Mouse (Mus musculus) layer of hippocampus, postnatal 36 days (tissue): ENCODE data around the gene Tm2d3. TPM values are rescaled to one million over a fixed set of nuclear protein-coding genes. Genes with fewer than 3 reads are reported as not detected.

ENCODE experiments used
- DNase-seq, 2 experiments: peaks; one replicate each; pipeline ENCODE4 v3.0.0; 2022
- total RNA-seq, 2 experiments: library from RNA; stranded (reverse); gene quantifications; 2 replicates each; pipeline ENCODE4 v1.2.3; 2021

Gene Tm2d3
- 10 to 100 TPM; 45.2 to 51.5 TPM for total RNA-seq

GRCm38 (mm10) chr7:65690869-65691268 lies at the start of gene Tm2d3:
Gene Tm2d3 (plus strand): TSS chr7:65691169.
- DNase-seq = no peak

DNA sequence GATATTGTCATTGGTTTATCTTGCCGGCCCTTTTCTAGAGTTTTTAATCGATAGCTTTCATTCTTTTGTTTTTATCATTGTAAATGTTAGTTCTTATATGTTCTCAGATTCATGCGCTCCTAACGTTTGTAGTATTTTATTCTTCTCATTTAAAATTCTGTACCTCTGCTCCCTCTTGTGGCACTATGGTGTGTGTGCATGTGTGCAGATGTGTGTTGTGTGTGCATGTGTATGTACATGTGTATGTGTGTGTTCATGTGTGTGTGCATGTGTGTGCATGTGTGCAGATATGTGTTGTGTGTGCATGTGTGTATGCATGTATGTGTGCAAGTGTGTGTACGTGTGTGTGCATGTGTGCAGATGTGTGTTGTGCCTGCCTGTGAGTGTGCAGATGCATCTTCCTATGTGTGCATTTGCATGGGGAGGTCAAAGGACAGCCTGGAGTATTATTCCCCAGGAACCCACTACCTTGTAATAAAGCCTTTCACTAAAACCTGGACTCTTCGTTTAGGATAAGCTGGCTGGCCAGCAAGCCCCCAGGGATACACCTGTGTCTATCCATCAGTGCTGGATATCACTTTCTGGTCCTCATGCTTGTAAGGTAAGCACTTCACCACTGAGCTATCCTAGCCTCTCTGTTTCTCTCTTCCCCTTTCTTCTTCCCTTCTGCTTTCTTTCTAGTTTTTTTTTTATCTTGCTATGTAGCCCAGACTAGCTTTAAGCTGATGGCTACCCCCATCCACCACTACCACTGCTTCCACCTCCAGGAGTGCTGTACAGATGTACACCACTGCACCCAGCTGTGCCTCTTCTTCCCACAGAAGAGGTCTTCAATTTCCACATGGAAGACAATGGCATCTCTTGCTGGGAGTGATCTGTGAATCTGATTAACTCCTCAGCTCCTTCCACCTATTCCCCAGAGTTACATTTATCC lies 48.3 kb upstream of the Tm2d3 start:
- DNase-seq = no peak

GRCm38 (mm10) chr7:65643861-65644421 lies 47.0 kb upstream of the Tm2d3 start:
- no peak for DNase-seq

- DNase-seq = peak; percentile 93
Observed at GRCm38 (mm10) chr7:65644643-65645351, 46.2 kb upstream of the Tm2d3 start, which contains the start of gene Tarsl2. Gene Tarsl2 (plus strand): TSS chr7:65644898.

- no peak for DNase-seq
Observed at GRCm38 (mm10) chr7:65645996-65646395, 45.0 kb upstream of the Tm2d3 start.

DNA sequence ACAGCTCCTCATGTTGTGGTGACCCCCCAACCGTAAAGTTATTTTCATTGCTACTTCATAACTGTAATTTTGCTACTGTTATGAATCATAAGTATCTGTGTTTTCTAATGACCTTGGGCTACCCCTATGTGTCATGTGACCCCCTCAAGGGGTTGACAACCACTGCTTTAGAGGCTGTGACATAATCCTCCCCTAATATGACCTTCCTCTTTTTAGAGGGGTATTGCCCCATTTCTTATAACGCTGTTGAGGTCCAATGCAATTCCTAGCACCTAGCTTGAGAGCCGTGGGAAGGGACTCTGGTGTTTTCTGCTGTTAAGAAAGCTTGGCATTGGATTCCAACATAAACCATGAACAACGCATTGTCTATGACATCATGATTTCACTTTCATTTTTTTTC lies 40.3 kb upstream of the Tm2d3 start:
- no peak for DNase-seq

GRCm38 (mm10) chr7:65657490-65658120 lies 33.4 kb upstream of the Tm2d3 start:
- DNase-seq = no peak

DNA sequence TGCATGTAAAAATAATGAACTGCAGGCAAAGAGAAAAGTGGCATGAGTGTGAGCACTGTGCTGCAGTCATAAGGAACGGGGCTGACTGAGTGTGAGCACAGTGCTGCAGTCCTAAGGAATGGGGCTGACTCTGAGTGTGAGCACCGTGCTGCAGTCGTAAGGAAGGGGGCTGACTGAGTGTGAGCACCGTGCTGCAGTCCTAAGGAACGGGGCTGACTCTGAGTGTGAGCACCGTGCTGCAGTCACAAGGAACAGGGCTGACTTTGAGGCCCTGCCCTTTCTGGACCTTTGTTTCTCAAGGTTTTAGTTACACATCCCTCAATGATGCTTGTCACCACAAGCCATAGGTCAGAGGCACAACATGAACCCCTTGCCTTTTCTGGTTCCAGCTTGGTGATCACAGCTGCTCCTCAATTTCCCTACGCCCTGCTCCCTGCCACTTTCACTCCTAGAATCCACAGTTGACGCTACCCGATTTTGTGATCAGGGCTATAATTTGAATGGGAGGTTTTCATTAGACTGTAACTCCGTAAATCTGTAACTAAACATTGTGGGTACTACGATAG lies 27.7 kb upstream of the Tm2d3 start:
- DNase-seq = no peak

DNA sequence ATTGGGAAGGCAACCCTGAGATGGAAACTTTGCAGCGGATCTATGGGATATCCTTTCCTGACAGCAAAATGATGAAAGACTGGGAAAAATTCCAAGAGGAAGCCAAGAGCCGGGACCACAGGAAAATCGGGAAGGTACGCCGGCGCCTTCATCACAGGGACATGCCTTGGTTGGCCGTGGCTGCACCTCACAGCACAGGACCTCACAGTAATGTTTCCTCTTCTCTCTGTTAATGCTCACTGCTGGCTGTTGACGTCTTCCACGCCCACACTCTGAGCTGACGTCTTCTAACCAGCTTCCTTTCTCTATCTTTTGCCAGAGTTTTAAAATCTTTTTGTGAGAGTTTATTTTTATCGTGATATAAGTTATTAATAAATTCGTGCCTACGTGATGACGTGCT lies 27.1 kb upstream of the Tm2d3 start:
- DNase-seq = no peak

GRCm38 (mm10) chr7:65667491-65667890 lies 23.5 kb upstream of the Tm2d3 start:
- no peak for DNase-seq

GRCm38 (mm10) chr7:65678050-65678449 lies 12.9 kb upstream of the Tm2d3 start:
- DNase-seq = no peak

- no peak for DNase-seq
Observed at GRCm38 (mm10) chr7:65678900-65679595, 11.9 kb upstream of the Tm2d3 start.

DNA sequence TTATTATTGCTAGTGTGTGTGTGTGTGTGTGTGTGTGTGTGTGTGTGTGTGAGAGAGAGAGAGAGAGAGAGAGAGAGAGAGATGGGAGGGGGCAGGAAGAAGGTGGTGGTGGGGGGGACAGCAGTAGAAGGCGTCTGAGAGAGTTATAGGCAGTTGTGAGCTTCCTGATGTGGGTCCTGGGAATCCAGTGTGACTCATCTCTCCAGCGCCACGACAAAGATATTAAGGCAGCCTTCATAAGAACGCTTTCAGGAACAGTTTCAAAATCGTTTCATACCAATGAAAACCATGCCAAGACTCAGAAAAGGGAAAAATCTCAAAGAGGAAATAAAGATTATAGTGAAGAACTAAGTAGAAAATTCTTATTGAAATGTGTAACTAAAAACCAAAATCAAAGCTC lies 9.8 kb upstream of the Tm2d3 start:
- DNase-seq = no peak

GRCm38 (mm10) chr7:65684256-65684835 lies 6.6 kb upstream of the Tm2d3 start:
- DNase-seq = no peak

DNA sequence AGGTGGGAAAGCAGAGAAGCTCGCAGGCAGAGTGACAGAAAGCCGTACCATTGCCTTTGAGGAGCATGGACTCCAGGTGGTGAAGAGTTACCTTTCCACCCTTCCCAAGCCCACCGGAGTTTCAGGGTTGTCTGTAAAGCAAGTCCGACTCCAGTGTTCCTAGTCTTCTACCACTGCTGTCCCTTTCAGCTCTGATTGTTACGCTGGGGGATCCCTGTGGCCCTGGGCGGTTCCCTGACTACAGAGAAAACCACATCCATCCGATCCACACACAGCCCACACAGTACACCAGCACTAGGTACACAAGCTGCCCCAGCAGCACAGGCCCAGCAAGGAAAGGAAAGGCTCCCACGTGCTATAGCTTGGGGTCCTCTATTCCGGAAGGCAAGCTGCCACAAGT lies 4.3 kb upstream of the Tm2d3 start:
- DNase-seq = no peak

GRCm38 (mm10) chr7:65691929-65692605 lies 1.1 kb downstream of the Tm2d3 start:
- no peak for DNase-seq

- no peak for DNase-seq
Observed at GRCm38 (mm10) chr7:65692883-65693282, 1.9 kb downstream of the Tm2d3 start.

GRCm38 (mm10) chr7:65693301-65693821 lies 2.4 kb downstream of the Tm2d3 start:
- peak; percentile 87 for DNase-seq

DNA sequence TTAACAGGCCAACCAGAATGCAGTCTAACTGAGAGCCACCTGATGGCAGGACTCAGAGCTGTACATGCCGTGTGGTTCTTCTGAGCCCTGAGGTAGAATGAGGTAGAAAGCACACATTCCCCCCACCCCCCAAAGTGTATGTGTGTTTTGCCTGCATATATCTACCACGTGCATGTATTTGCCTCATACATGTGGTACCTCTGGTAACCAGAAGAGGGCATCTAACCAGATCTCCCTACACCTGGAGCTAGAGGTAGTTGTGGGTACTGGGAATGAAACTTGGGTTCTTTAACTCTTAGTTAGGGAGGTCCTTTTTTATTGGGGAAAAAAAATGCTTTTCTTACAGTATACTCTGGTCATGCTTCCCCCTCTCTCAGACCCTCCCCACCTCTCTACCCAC lies 5.5 kb downstream of the Tm2d3 start:
- DNase-seq = no peak

DNA sequence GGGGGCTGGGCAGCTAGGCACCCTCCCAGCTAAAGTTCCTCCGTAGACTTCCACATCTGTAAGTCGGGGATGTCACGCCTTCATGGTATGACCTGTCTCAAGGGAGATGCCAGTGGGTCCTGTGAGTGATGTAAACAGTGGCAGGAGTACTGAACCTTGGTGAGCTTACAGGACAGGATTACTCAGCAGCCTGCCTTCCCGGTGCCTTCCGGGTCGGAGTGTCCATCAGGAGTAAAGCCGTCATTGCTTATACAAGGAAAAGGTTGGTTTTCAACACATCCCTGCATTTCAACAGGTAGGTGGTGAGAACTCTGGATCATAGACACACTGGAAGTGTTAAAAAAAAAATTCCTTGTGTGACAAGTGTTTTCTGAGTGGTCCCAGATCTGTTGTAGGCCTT lies 11.1 kb downstream of the Tm2d3 start:
- DNase-seq = no peak
